Mouse (Mus musculus) ES-Bruce4 (cell line): ENCODE data around the gene Trhde. TPM values are rescaled to one million over a fixed set of nuclear protein-coding genes. Genes with fewer than 3 reads are reported as not detected.

ENCODE experiments used
- H3K27ac ChIP-seq: 2 replicates; pipeline ENCODE4 v1.5.1; 2012; ENCODE audit warnings: low read length, inconsistent platforms; ENCODE audit not compliant: insufficient read depth
- H3K27me3 ChIP-seq: 2 replicates; pipeline ENCODE4 v1.6.1; 2012; ENCODE audit warnings: mild to moderate bottlenecking, low read length, inconsistent platforms; ENCODE audit not compliant: control insufficient read depth, poor library complexity, insufficient read depth, severe bottlenecking
- H3K36me3 ChIP-seq: 2 replicates; pipeline ENCODE4 v1.6.1; 2012; ENCODE audit warnings: inconsistent platforms, mild to moderate bottlenecking, low read length, moderate library complexity; ENCODE audit not compliant: control insufficient read depth, poor library complexity, insufficient read depth, severe bottlenecking
- H3K4me1 ChIP-seq: one replicate; pipeline ENCODE4 v1.8.1; 2011; ENCODE audit warnings: low read length; ENCODE audit not compliant: control insufficient read depth, insufficient read depth
- H3K4me3 ChIP-seq: 2 replicates; pipeline ENCODE4 v1.5.1; 2011; ENCODE audit warnings: low read depth, mild to moderate bottlenecking, low read length
- H3K9ac ChIP-seq: 2 replicates; pipeline ENCODE4 v1.6.1; 2012; ENCODE audit warnings: low read depth, mild to moderate bottlenecking, inconsistent platforms; ENCODE audit not compliant: poor library complexity, severe bottlenecking
- H3K9me3 ChIP-seq: replicated peaks from 2 replicates; pipeline ENCODE4 v1.6.1; 2012; ENCODE audit warnings: mild to moderate bottlenecking, low read length, inconsistent platforms; ENCODE audit not compliant: control insufficient read depth, poor library complexity, insufficient read depth, severe bottlenecking
- CTCF ChIP-seq: IDR thresholded peaks from one replicate; pipeline ENCODE4 v1.8.1; 2011; ENCODE audit warnings: low read depth, low read length
- EP300 ChIP-seq: IDR thresholded peaks from 2 replicates; pipeline ENCODE4 v1.6.1; 2011; ENCODE audit warnings: low read depth, low read length; ENCODE audit not compliant: insufficient read depth
- POLR2A ChIP-seq: IDR thresholded peaks from one replicate; pipeline ENCODE4 v1.8.1; 2011; ENCODE audit warnings: low read length; ENCODE audit not compliant: insufficient read depth
- polyA plus RNA-seq: library from polyadenylated mRNA; stranded (reverse); fragments of >200 nt; gene quantifications from 2 replicates; pipeline ENCODE4 v1.2.4, GENCODE M21; 2011; ENCODE audit warnings: low read depth; ENCODE audit not compliant: missing spikeins, insufficient read depth, insufficient read length

Gene Trhde
- polyA plus RNA-seq, 1 experiment: not detected

GRCm38 (mm10) chr10:114509186-114509585, 292.9 kb downstream of the Trhde start:
- no peaks in the 10 kb centered on the region for H3K9me3 ChIP-seq
- TF ChIP-seq POLR2A: no peak
- TF ChIP-seq CTCF: no peak
- TF ChIP-seq EP300: no peak
- no peak overlapping the region for H3K27ac ChIP-seq
- H3K4me3 ChIP-seq: no peak overlapping the region
- H3K36me3 ChIP-seq: no peaks in the 10 kb centered on the region
- no peaks in the 10 kb centered on the region for H3K4me1 ChIP-seq
- H3K9ac ChIP-seq: no peak overlapping the region
- no peaks in the 10 kb centered on the region for H3K27me3 ChIP-seq

DNA sequence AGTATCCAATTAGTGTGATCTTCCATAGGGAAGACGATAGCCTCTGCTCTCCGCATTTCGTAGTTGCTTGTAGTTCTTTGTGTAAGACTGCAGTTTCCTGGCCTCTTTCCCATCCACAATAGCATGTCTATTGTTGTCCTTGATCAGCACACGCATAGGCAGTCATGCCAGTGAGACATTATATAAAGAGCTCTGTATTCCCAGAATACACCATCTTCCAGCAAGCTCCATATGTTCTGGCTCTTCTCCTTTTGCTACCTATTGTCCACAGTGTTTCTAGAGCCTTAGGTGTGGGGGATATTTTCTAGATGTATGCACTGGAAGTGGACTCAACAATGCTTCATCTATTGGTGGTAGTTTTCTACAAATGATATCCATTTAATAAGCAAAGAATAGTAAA, 313.3 kb downstream of the Trhde start:
- Histone ChIP-seq H3K9ac (no peak overlapping the region), H3K4me3 (no peak overlapping the region), H3K27me3 (no peaks in the 10 kb centered on the region), H3K9me3 (no peaks in the 10 kb centered on the region), H3K4me1 (no peaks in the 10 kb centered on the region), H3K27ac (no peak overlapping the region), H3K36me3 (no peaks in the 10 kb centered on the region)
- TF ChIP-seq CTCF (no peak), POLR2A (no peak), EP300 (no peak)

DNA sequence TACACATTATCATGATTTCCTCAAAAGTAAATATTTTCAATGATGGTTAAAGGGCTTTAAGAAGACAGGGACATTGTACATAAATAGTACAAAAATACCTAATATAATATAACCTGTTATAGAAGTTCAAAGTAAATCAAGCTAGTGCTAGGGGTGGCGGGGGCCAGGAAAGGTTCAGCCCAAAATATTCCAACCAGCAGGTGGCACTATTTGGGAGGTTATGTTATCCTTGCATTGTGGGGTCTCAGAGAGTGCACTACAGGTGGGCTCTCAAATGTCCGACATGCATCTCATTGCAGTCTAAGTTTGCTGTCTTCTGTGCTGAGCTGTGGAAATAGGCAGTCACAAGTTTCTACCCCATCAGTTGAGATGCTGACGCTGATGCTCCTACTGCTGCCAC, 346.5 kb downstream of the Trhde start:
- Histone ChIP-seq H3K4me1 (no peaks in the 10 kb centered on the region), H3K4me3 (no peak overlapping the region), H3K9me3 (no peaks in the 10 kb centered on the region), H3K9ac (no peak overlapping the region), H3K27me3 (no peaks in the 10 kb centered on the region), H3K27ac (no peak overlapping the region), H3K36me3 (no peaks in the 10 kb centered on the region)
- TF ChIP-seq CTCF: no peak
- no peak for TF ChIP-seq POLR2A
- no peak for TF ChIP-seq EP300

GRCm38 (mm10) chr10:114448116-114448515, 354.0 kb downstream of the Trhde start:
- Histone ChIP-seq H3K27me3 (no peaks in the 10 kb centered on the region), H3K27ac (no peak overlapping the region), H3K4me1 (no peaks in the 10 kb centered on the region)

GRCm38 (mm10) chr10:114418956-114419530, 383.1 kb downstream of the Trhde start:
- no peaks in the 10 kb centered on the region for H3K4me1 ChIP-seq
- H3K27me3 ChIP-seq: no peaks in the 10 kb centered on the region; the same call in 1 of the 2 replicates
- no peak overlapping the region for H3K4me3 ChIP-seq
- no peak overlapping the region for H3K9ac ChIP-seq
- H3K27ac ChIP-seq: no peak overlapping the region
- no peaks in the 10 kb centered on the region for H3K36me3 ChIP-seq
- no peaks in the 10 kb centered on the region for H3K9me3 ChIP-seq
- TF ChIP-seq POLR2A: no peak
- no peak for TF ChIP-seq EP300
- no peak for TF ChIP-seq CTCF

More at GRCm38 (mm10) chr10:114448116-114448515, 354.0 kb downstream of the Trhde start:
- Histone ChIP-seq H3K9ac (no peak overlapping the region), H3K36me3 (no peaks in the 10 kb centered on the region), H3K4me3 (no peak overlapping the region), H3K9me3 (no peaks in the 10 kb centered on the region)
- TF ChIP-seq CTCF (no peak), POLR2A (no peak)

DNA sequence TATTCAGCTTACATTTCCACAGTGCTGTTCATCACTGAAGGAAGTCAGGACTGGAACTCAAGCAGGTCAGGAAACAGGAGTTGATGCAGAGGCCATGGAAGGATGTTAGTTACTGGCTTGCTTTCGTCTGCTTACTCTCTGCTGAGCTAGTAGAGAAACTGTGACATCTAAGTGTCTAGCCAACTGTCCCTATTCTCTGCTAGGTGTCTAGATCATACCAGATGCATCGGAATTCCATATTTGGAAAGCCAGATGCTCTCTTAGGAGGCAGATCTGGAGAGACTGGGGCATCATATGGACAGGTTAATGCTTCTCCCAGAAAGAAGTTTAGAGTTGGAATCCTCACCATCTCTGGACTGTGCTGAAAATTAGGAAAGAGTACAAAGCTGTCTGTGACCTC, 386.4 kb downstream of the Trhde start:
- TF ChIP-seq EP300 (no peak), POLR2A (no peak), CTCF (no peak)
- Histone ChIP-seq H3K9me3 (no peaks in the 10 kb centered on the region), H3K27ac (no peak overlapping the region), H3K36me3 (no peaks in the 10 kb centered on the region), H3K4me1 (no peaks in the 10 kb centered on the region), H3K4me3 (no peak overlapping the region), H3K9ac (no peak overlapping the region), H3K27me3 (no peaks in the 10 kb centered on the region; the same call in 1 of the 2 replicates)
